In genomic region chr13:62763806-62764205, GRCm38 (mm10) we compare ENCODE assay signal across 8 mouse cellular contexts. TPM values are rescaled to one million over a fixed set of nuclear protein-coding genes. Genes with fewer than 3 reads are reported as not detected.
A peak's percentile ranks its signal among the peaks of the same experiment; 100 is the strongest.
DNase-seq lines count a peak whose midpoint lies in the region; ATAC-seq and TF ChIP-seq lines count a peak whose summit lies in the region.
"Not testable (repeated sequence)": the region's sequence is repeated elsewhere in the genome, so short reads cannot be mapped to it uniquely, and the experiment has no call there.

No protein-coding gene starts in this region.

- not testable (repeated sequence) for H3K27ac ChIP-seq in cortical plate, adult 2 months (ENCODE audit: insufficient read depth, low read length)

- intact Hi-C loops in left cerebral cortex, postnatal 25 days (cut with DNase I): loop anchor here (5.0 kb wide), 2 partner anchors 93 to 568 kb away; partner anchors contain the start of gene Fbp2

- not testable (repeated sequence) for TF ChIP-seq POLR2A in cortical plate, adult 2 months (IDR thresholded peaks at IDR 0.05; ENCODE audit: extremely low read depth, insufficient read depth, low read length)

- H3K4me1 ChIP-seq in cortical plate, adult 2 months (ENCODE audit: control insufficient read depth, insufficient read depth, low read length): not testable (repeated sequence)

- H3K4me3 ChIP-seq in cortical plate, adult 2 months (ENCODE audit: insufficient read depth, low read length): not testable (repeated sequence)

- DNase-seq in CD4-positive, CD25-positive, alpha-beta regulatory T cell, adult 2 months (ENCODE audit: low read depth, low spot score): peak; percentile 73
- DNase-seq in adrenal gland, adult (ENCODE audit: inconsistent age in 2 of 2, low spot score in 1 of 2): peak; percentile 11 to 74
- peak; percentile 17 to 31 for DNase-seq in kidney, adult 8-10 months
- DNase-seq in left cerebral cortex, postnatal 25 days (ENCODE audit: low spot score in 2 of 2): peak; percentile 71
- DNase-seq in spleen, postnatal 10 days (ENCODE audit: low spot score in 2 of 2): peak; percentile 13 to 40

- ATAC-seq in granulocyte monocyte progenitor cell, adult 5-6 weeks (replicated peaks; ENCODE audit: poor library complexity, severe bottlenecking): peak; percentile 71
- ATAC-seq in megakaryocyte progenitor cell, adult 5-6 weeks (replicated peaks; ENCODE audit: poor library complexity): peak; percentile 82

- TF ChIP-seq CTCF in cortical plate, adult 2 months (IDR thresholded peaks at IDR 0.05; ENCODE audit: extremely low read depth, insufficient read depth, low read length): peak; percentile 31; the same call in 1 of the 2 replicates

RNA-seq across cellular contexts. Expression of gene Platr25, which starts 3.3 kb away (rescaled TPM):
- 11.0 and 11.9 TPM in 2 replicates for polyA plus RNA-seq in cortical plate, adult 2 months (2012; rRNA removed)
- 18.5 and 39.4 TPM in 2 replicates for total RNA-seq in granulocyte monocyte progenitor cell, adult 5-6 weeks (2014; fragmentation: Nextera tagmentation)
- 36.8 and 53.8 TPM in 2 replicates for total RNA-seq in granulocyte monocyte progenitor cell, adult 5-6 weeks (2017)
- total RNA-seq in left cerebral cortex, postnatal 25 days (2021): 10 to 100 TPM; 11.5 to 13.9 TPM
- 26.6 and 32.6 TPM in 2 replicates for total RNA-seq in megakaryocyte progenitor cell, adult 5-6 weeks (2015)
- total RNA-seq in megakaryocyte progenitor cell, adult 5-6 weeks (2017): 39.2 and 46.4 TPM in 2 replicates

RNA-seq across cellular contexts. Expression of gene Gm5141, which starts 21.8 kb away (rescaled TPM):
- 2.9 and 3.4 TPM in 2 replicates for polyA plus RNA-seq in cortical plate, adult 2 months (2012; rRNA removed)
- total RNA-seq in granulocyte monocyte progenitor cell, adult 5-6 weeks (2014; fragmentation: Nextera tagmentation): 8.2 and 10.7 TPM in 2 replicates
- total RNA-seq in granulocyte monocyte progenitor cell, adult 5-6 weeks (2017): 4.1 and 5.7 TPM in 2 replicates
- 1 to 10 TPM; 3.6 to 4.2 TPM for total RNA-seq in left cerebral cortex, postnatal 25 days (2021)
- total RNA-seq in megakaryocyte progenitor cell, adult 5-6 weeks (2015): 6.9 and 13.5 TPM in 2 replicates
- 3.5 and 5.4 TPM in 2 replicates for total RNA-seq in megakaryocyte progenitor cell, adult 5-6 weeks (2017)
